In genomic region chr17:48918458-48918857, GRCm38 (mm10) we compare ENCODE assay signal across 24 mouse cellular contexts. TPM values are rescaled to one million over a fixed set of nuclear protein-coding genes. Genes with fewer than 3 reads are reported as not detected.
A peak's percentile ranks its signal among the peaks of the same experiment; 100 is the strongest.
DNase-seq lines count a peak whose midpoint lies in the region; ATAC-seq and TF ChIP-seq lines count a peak whose summit lies in the region.
"Had no signal": no experiment of that assay in that cellular context is flagged by ENCODE, and none has a peak within 500 bp of the region (broad histone marks: within the 10 kb centered on the region; RNA-seq: fewer than 3 reads in every experiment).

No protein-coding gene starts in this region.

- TF ChIP-seq CTCF in brain, embryonic 14.5 days (IDR thresholded peaks at IDR 0.05; ENCODE audit: borderline replicate concordance, extremely low read depth, insufficient read depth, insufficient read length) = no peak

- H3K36me3 ChIP-seq in forebrain, embryonic 13.5 days (ENCODE audit: poor library complexity, severe bottlenecking) = no peaks in the 10 kb centered on the region
- H3K36me3 ChIP-seq in forebrain, embryonic 10.5 days (replicated peaks) = no peaks in the 10 kb centered on the region
- H3K36me3 ChIP-seq in forebrain, embryonic 16.5 days (ENCODE audit: control insufficient read depth, insufficient read depth) = no peaks in the 10 kb centered on the region
- no peaks in the 10 kb centered on the region for H3K36me3 ChIP-seq in forebrain, embryonic 12.5 days (replicated peaks)
- H3K36me3 ChIP-seq: embryonic facial prominence, embryonic 13.5 days; embryonic facial prominence, embryonic 15.5 days; G1E had no signal

- ATAC-seq in forebrain, embryonic 13.5 days = 0 out of 2 replicates have a peak, but pooled peaks have one; percentile 36
- ATAC-seq in forebrain, embryonic 16.5 days = peak; percentile 63; the same call in 1 of the 2 replicates
- no peak for ATAC-seq in forebrain, embryonic 12.5 days (ENCODE audit: low FRiP score)
- ATAC-seq: activated CD4-positive, CD25-positive, alpha-beta regulatory T cell, adult 4 months; CD4-positive, CD25-positive, alpha-beta regulatory T cell, adult 4 months; Patski had no signal

- H3K27me3 ChIP-seq in forebrain, embryonic 13.5 days = no peaks in the 10 kb centered on the region
- no peaks in the 10 kb centered on the region for H3K27me3 ChIP-seq in forebrain, embryonic 10.5 days (ENCODE audit: poor library complexity, severe bottlenecking)
- H3K27me3 ChIP-seq in forebrain, embryonic 16.5 days (replicated peaks; ENCODE audit: control insufficient read depth, insufficient read depth, low read length) = no peaks in the 10 kb centered on the region
- H3K27me3 ChIP-seq in forebrain, embryonic 12.5 days = 0 out of 2 replicates have a peak, but pooled peaks cover 9% of the 10 kb centered on the region
- H3K27me3 ChIP-seq: CH12.LX; embryonic facial prominence, embryonic 13.5 days; embryonic facial prominence, embryonic 15.5 days; Patski had no signal

- H3K27ac ChIP-seq in forebrain, embryonic 13.5 days = no peak overlapping the region
- H3K27ac ChIP-seq in forebrain, embryonic 10.5 days = no peak overlapping the region
- H3K27ac ChIP-seq in forebrain, embryonic 16.5 days (ENCODE audit: low read length) = no peak overlapping the region
- no peak overlapping the region for H3K27ac ChIP-seq in forebrain, embryonic 12.5 days
- H3K27ac ChIP-seq: embryonic facial prominence, embryonic 13.5 days; embryonic facial prominence, embryonic 15.5 days had no signal

- no peak overlapping the region for H3K4me3 ChIP-seq in forebrain, embryonic 13.5 days
- H3K4me3 ChIP-seq in forebrain, embryonic 10.5 days = no peak overlapping the region
- no peak overlapping the region for H3K4me3 ChIP-seq in forebrain, embryonic 16.5 days (replicated peaks; ENCODE audit: low read length)
- no peak overlapping the region for H3K4me3 ChIP-seq in forebrain, embryonic 12.5 days (replicated peaks)
- H3K4me3 ChIP-seq: embryonic facial prominence, embryonic 13.5 days; embryonic facial prominence, embryonic 15.5 days; erythroblast, embryonic 14.5 days had no signal

- H3K9ac ChIP-seq in forebrain, embryonic 13.5 days = no peak overlapping the region
- no peak overlapping the region for H3K9ac ChIP-seq in forebrain, embryonic 16.5 days (replicated peaks; ENCODE audit: low read depth, low read length)
- H3K9ac ChIP-seq in forebrain, embryonic 12.5 days = no peak overlapping the region
- H3K9ac ChIP-seq: embryonic facial prominence, embryonic 13.5 days; embryonic facial prominence, embryonic 15.5 days had no signal

- 95% methylated on average over 3 of the region's 3 CpGs for WGBS in forebrain, embryonic 13.5 days
- 88% methylated on average over 3 of the region's 3 CpGs for WGBS in forebrain, embryonic 10.5 days
- WGBS in forebrain, embryonic 16.5 days = 78% methylated on average over 3 of the region's 3 CpGs
- 95% methylated on average over 3 of the region's 3 CpGs for WGBS in forebrain, embryonic 12.5 days

- H3K4me1 ChIP-seq in forebrain, embryonic 13.5 days = no peaks in the 10 kb centered on the region
- H3K4me1 ChIP-seq in forebrain, embryonic 10.5 days = no peaks in the 10 kb centered on the region
- no peaks in the 10 kb centered on the region for H3K4me1 ChIP-seq in forebrain, embryonic 16.5 days (replicated peaks; ENCODE audit: control insufficient read depth, insufficient read depth, low read length)
- H3K4me1 ChIP-seq in forebrain, embryonic 12.5 days = no peaks in the 10 kb centered on the region
- H3K4me1 ChIP-seq: embryonic facial prominence, embryonic 13.5 days; embryonic facial prominence, embryonic 15.5 days had no signal

- no peaks in the 10 kb centered on the region for H3K9me3 ChIP-seq in forebrain, embryonic 13.5 days (replicated peaks)
- H3K9me3 ChIP-seq in forebrain, embryonic 10.5 days = no peaks in the 10 kb centered on the region
- H3K9me3 ChIP-seq in forebrain, embryonic 16.5 days (ENCODE audit: control insufficient read depth, low read length) = no peaks in the 10 kb centered on the region
- no peaks in the 10 kb centered on the region for H3K9me3 ChIP-seq in forebrain, embryonic 12.5 days
- H3K9me3 ChIP-seq: embryonic facial prominence, embryonic 13.5 days; embryonic facial prominence, embryonic 15.5 days had no signal

- no peak for DNase-seq in forebrain, embryonic 10.5 days (ENCODE audit: extremely low spot score, low spot score)
- peak; percentile 19 for DNase-seq in brain, embryonic 14.5 days (ENCODE audit: low read depth)
- DNase-seq: adrenal gland, adult 8-10 months; adrenal gland, postnatal 14 days; adrenal gland, postnatal 36 days; B cell, adult 2 months; cerebellum, adult 11 months; cerebellum, adult 18-20 months; cerebellum, adult 8-10 months; cerebellum, adult 9-11 months; cerebellum, postnatal 14 days; cerebellum, postnatal 36 days; embryo, embryonic 11 days had no signal

- H3K4me2 ChIP-seq in forebrain, embryonic 13.5 days = no peak overlapping the region
- no peak overlapping the region for H3K4me2 ChIP-seq in forebrain, embryonic 16.5 days (ENCODE audit: low read length)
- H3K4me2 ChIP-seq in forebrain, embryonic 12.5 days = no peak overlapping the region
- H3K4me2 ChIP-seq: embryonic facial prominence, embryonic 13.5 days; embryonic facial prominence, embryonic 15.5 days had no signal

- no peak for TF ChIP-seq POLR2A in brain, embryonic 14.5 days (IDR thresholded peaks at IDR 0.05; ENCODE audit: borderline replicate concordance, extremely low read depth, insufficient read depth, insufficient read length, poor library complexity, severe bottlenecking)

RNA-seq across cellular contexts. Expression of gene Lrfn2, which starts 13.7 kb away (rescaled TPM):
- polyA plus RNA-seq in forebrain, embryonic 13.5 days (2015; fragmentation: Nextera tagmentation; extraction: Ambion mirVana) = 2.9 and 4.3 TPM in 2 replicates
- polyA plus RNA-seq in forebrain, embryonic 10.5 days (2016; fragmentation: Nextera tagmentation; extraction: Ambion mirVana) = 0.84 and 1.2 TPM in 2 replicates
- 9.5 and 10.4 TPM in 2 replicates for polyA plus RNA-seq in forebrain, embryonic 16.5 days (2015; fragmentation: Nextera tagmentation; extraction: Ambion mirVana)
- 1.8 and 2.2 TPM in 2 replicates for polyA plus RNA-seq in forebrain, embryonic 12.5 days (2016; fragmentation: Nextera tagmentation; extraction: Ambion mirVana)
- 6.2 and 9.0 TPM in 2 replicates for polyA plus RNA-seq in brain, embryonic 14.5 days (2012; rRNA removed)
- polyA plus RNA-seq: activated CD4-positive, CD25-positive, alpha-beta regulatory T cell, adult 4 months; CD4-positive, CD25-positive, alpha-beta regulatory T cell, adult 4 months; erythroblast, embryonic 14.5 days; G1E; Patski had no signal
